Mouse (Mus musculus): ENCODE measurements around the gene Pcsk7. TPM values are rescaled to one million over a fixed set of nuclear protein-coding genes. Genes with fewer than 3 reads are reported as not detected.

Pcsk7 gene
- polyA plus RNA-seq, 1 experiment from 2014 or later = 18.7 TPM

- peaks cover 53% of the 10 kb centered on the region for H3K36me3 ChIP-seq (ENCODE audit: control insufficient read depth, insufficient read depth)
- H3K9ac ChIP-seq (ENCODE audit: low read length) = no peak overlapping the region
- WGBS = 88% methylated on average over 8 of the region's 8 CpGs
These were observed 36.6 kb downstream of the Pcsk7 start for GRCm38 (mm10) chr9:45942916-45943315.

GRCm38 (mm10) chr9:45943628-45944505 lies 37.6 kb downstream of the Pcsk7 start:
- Histone ChIP-seq H3K27me3 (ENCODE audit: control insufficient read depth, insufficient read depth, low read length) (no peaks in the 10 kb centered on the region), H3K4me2 (ENCODE audit: low read depth, low read length) (no peak overlapping the region), H3K4me1 (ENCODE audit: control insufficient read depth, insufficient read depth, low read length) (no peaks in the 10 kb centered on the region), H3K4me3 (ENCODE audit: low read length) (no peak overlapping the region), H3K9ac (ENCODE audit: low read length) (no peak overlapping the region), H3K27ac (ENCODE audit: low read length) (no peak overlapping the region), H3K9me3 (replicated peaks; ENCODE audit: control insufficient read depth, low read length) (no peaks in the 10 kb centered on the region), H3K36me3 (ENCODE audit: control insufficient read depth, insufficient read depth) (peaks cover 49% of the 10 kb centered on the region)
- 0 out of 2 replicates have a peak, but pooled peaks have one; percentile 14 for ATAC-seq (replicated peaks; ENCODE audit: extremely low read depth, insufficient read depth, low FRiP score)
- WGBS = 88% methylated on average over 8 of the region's 8 CpGs

More at GRCm38 (mm10) chr9:45942916-45943315, 36.6 kb downstream of the Pcsk7 start:
- no peak overlapping the region for H3K27ac ChIP-seq (ENCODE audit: low read length)
- no peaks in the 10 kb centered on the region for H3K9me3 ChIP-seq (replicated peaks; ENCODE audit: control insufficient read depth, low read length)
- no peaks in the 10 kb centered on the region for H3K27me3 ChIP-seq (ENCODE audit: control insufficient read depth, insufficient read depth, low read length)
- H3K4me3 ChIP-seq (ENCODE audit: low read length) = no peak overlapping the region
- no peak for ATAC-seq (replicated peaks; ENCODE audit: extremely low read depth, insufficient read depth, low FRiP score)
- H3K4me1 ChIP-seq (ENCODE audit: control insufficient read depth, insufficient read depth, low read length) = no peaks in the 10 kb centered on the region
- no peak overlapping the region for H3K4me2 ChIP-seq (ENCODE audit: low read depth, low read length)

- no peaks in the 10 kb centered on the region for H3K4me1 ChIP-seq (ENCODE audit: control insufficient read depth, insufficient read depth, low read length)
- no peak overlapping the region for H3K9ac ChIP-seq (ENCODE audit: low read length)
- H3K27me3 ChIP-seq (ENCODE audit: control insufficient read depth, insufficient read depth, low read length) = no peaks in the 10 kb centered on the region
- WGBS = 76% methylated on average over 13 of the region's 13 CpGs
- no peak overlapping the region for H3K4me3 ChIP-seq (ENCODE audit: low read length)
- H3K27ac ChIP-seq (ENCODE audit: low read length) = peak overlapping the region; percentile 17; the same call in 1 of the 2 replicates
- peaks cover 49% of the 10 kb centered on the region for H3K36me3 ChIP-seq (ENCODE audit: control insufficient read depth, insufficient read depth)
- peak; percentile 52; the same call in 1 of the 2 replicates for ATAC-seq (replicated peaks; ENCODE audit: extremely low read depth, insufficient read depth, low FRiP score)
- H3K4me2 ChIP-seq (ENCODE audit: low read depth, low read length) = no peak overlapping the region
- H3K9me3 ChIP-seq (replicated peaks; ENCODE audit: control insufficient read depth, low read length) = no peaks in the 10 kb centered on the region
These were observed 38.5 kb downstream of the Pcsk7 start for GRCm38 (mm10) chr9:45944506-45945400.

- Histone ChIP-seq H3K9ac (ENCODE audit: low read length) (no peak overlapping the region), H3K9me3 (replicated peaks; ENCODE audit: control insufficient read depth, low read length) (no peaks in the 10 kb centered on the region), H3K27ac (ENCODE audit: low read length) (no peak overlapping the region; the same call in 1 of the 2 replicates), H3K36me3 (ENCODE audit: control insufficient read depth, insufficient read depth) (peaks cover 53% of the 10 kb centered on the region), H3K4me3 (ENCODE audit: low read length) (no peak overlapping the region), H3K27me3 (ENCODE audit: control insufficient read depth, insufficient read depth, low read length) (no peaks in the 10 kb centered on the region), H3K4me2 (ENCODE audit: low read depth, low read length) (no peak overlapping the region), H3K4me1 (ENCODE audit: control insufficient read depth, insufficient read depth, low read length) (no peaks in the 10 kb centered on the region)
- no peak for ATAC-seq (replicated peaks; ENCODE audit: extremely low read depth, insufficient read depth, low FRiP score)
- WGBS = 79% methylated on average over 13 of the region's 13 CpGs
These were observed 39.4 kb downstream of the Pcsk7 start for GRCm38 (mm10) chr9:45945721-45946120.

GRCm38 (mm10) chr9:45946182-45946871 lies 40.0 kb downstream of the Pcsk7 start:
- Histone ChIP-seq H3K9me3 (replicated peaks; ENCODE audit: control insufficient read depth, low read length) (no peaks in the 10 kb centered on the region), H3K9ac (ENCODE audit: low read length) (no peak overlapping the region), H3K36me3 (ENCODE audit: control insufficient read depth, insufficient read depth) (peaks cover 51% of the 10 kb centered on the region), H3K4me3 (ENCODE audit: low read length) (no peak overlapping the region), H3K4me1 (ENCODE audit: control insufficient read depth, insufficient read depth, low read length) (no peaks in the 10 kb centered on the region), H3K27me3 (ENCODE audit: control insufficient read depth, insufficient read depth, low read length) (no peaks in the 10 kb centered on the region), H3K27ac (ENCODE audit: low read length) (peak overlapping the region; percentile 12; the same call in 1 of the 2 replicates), H3K4me2 (ENCODE audit: low read depth, low read length) (no peak overlapping the region)
- 84% methylated on average over 16 of the region's 16 CpGs for WGBS
- ATAC-seq (replicated peaks; ENCODE audit: extremely low read depth, insufficient read depth, low FRiP score) = no peak

- Histone ChIP-seq H3K4me1 (ENCODE audit: control insufficient read depth, insufficient read depth, low read length) (no peaks in the 10 kb centered on the region), H3K9ac (ENCODE audit: low read length) (no peak overlapping the region), H3K27me3 (ENCODE audit: control insufficient read depth, insufficient read depth, low read length) (no peaks in the 10 kb centered on the region), H3K9me3 (replicated peaks; ENCODE audit: control insufficient read depth, low read length) (no peaks in the 10 kb centered on the region), H3K4me3 (ENCODE audit: low read length) (no peak overlapping the region), H3K27ac (ENCODE audit: low read length) (no peak overlapping the region), H3K36me3 (ENCODE audit: control insufficient read depth, insufficient read depth) (peaks cover 52% of the 10 kb centered on the region), H3K4me2 (ENCODE audit: low read depth, low read length) (no peak overlapping the region)
- ATAC-seq (replicated peaks; ENCODE audit: extremely low read depth, insufficient read depth, low FRiP score) = no peak
- WGBS = 82% methylated on average over 10 of the region's 10 CpGs
These were observed 40.5 kb downstream of the Pcsk7 start for GRCm38 (mm10) chr9:45946872-45947183.

- no peak overlapping the region for H3K4me3 ChIP-seq (ENCODE audit: low read length)
- H3K4me1 ChIP-seq (ENCODE audit: control insufficient read depth, insufficient read depth, low read length) = peaks cover 14% of the 10 kb centered on the region
- no peak overlapping the region for H3K4me2 ChIP-seq (ENCODE audit: low read depth, low read length)
- H3K9ac ChIP-seq (ENCODE audit: low read length) = no peak overlapping the region
- no peak for ATAC-seq (replicated peaks; ENCODE audit: extremely low read depth, insufficient read depth, low FRiP score)
- H3K27ac ChIP-seq (ENCODE audit: low read length) = no peak overlapping the region
- WGBS = 92% methylated on average over 4 of the region's 4 CpGs
- peaks cover 35% of the 10 kb centered on the region for H3K36me3 ChIP-seq (ENCODE audit: control insufficient read depth, insufficient read depth)
- H3K9me3 ChIP-seq (replicated peaks; ENCODE audit: control insufficient read depth, low read length) = no peaks in the 10 kb centered on the region
- no peaks in the 10 kb centered on the region for H3K27me3 ChIP-seq (ENCODE audit: control insufficient read depth, insufficient read depth, low read length)
These were observed 45.8 kb downstream of the Pcsk7 start for GRCm38 (mm10) chr9:45952057-45952456.

GRCm38 (mm10) chr9:45952890-45953289 lies 46.6 kb downstream of the Pcsk7 start:
- Histone ChIP-seq H3K27ac (ENCODE audit: low read length) (no peak overlapping the region), H3K4me3 (ENCODE audit: low read length) (peak overlapping the region; percentile 92), H3K36me3 (ENCODE audit: control insufficient read depth, insufficient read depth) (peaks cover 35% of the 10 kb centered on the region), H3K4me1 (ENCODE audit: control insufficient read depth, insufficient read depth, low read length) (peaks cover 14% of the 10 kb centered on the region), H3K27me3 (ENCODE audit: control insufficient read depth, insufficient read depth, low read length) (no peaks in the 10 kb centered on the region), H3K9me3 (replicated peaks; ENCODE audit: control insufficient read depth, low read length) (no peaks in the 10 kb centered on the region), H3K9ac (ENCODE audit: low read length) (peak overlapping the region; percentile 95), H3K4me2 (ENCODE audit: low read depth, low read length) (peak overlapping the region; percentile 92)
- 83% methylated on average over 7 of the region's 7 CpGs for WGBS
- no peak for ATAC-seq (replicated peaks; ENCODE audit: extremely low read depth, insufficient read depth, low FRiP score)

Measured in heart, embryonic 16.5 days (tissue).